Mouse (Mus musculus) lung, postnatal 0 days (tissue): Measurements from ENCODE around the gene Fbxo41.

ENCODE experiments used
- CTCF ChIP-seq: IDR thresholded peaks from 2 replicates; pipeline ENCODE4 v1.5.1; 2016; ENCODE audit warnings: antibody characterized with exemption, mild to moderate bottlenecking
- EP300 ChIP-seq: IDR thresholded peaks from 2 replicates; pipeline ENCODE4 v1.6.1; 2016; ENCODE audit warnings: antibody characterized with exemption, mild to moderate bottlenecking, control low read depth

GRCm38 (mm10) chr6:85543351-85544175 is 40.8 kb upstream of the Fbxo41 start:
- TF ChIP-seq CTCF (no peak), EP300 (no peak)
